Mouse (Mus musculus) CD4-positive, CD25-positive, alpha-beta regulatory T cell, adult 4 months (primary cell): ENCODE measurements around the gene Tnik. TPM values are rescaled to one million over a fixed set of nuclear protein-coding genes. Genes with fewer than 3 reads are reported as not detected.

Experiments
- ATAC-seq: one replicate; pipeline ENCODE4 v1.8.0; 2017
- polyA plus RNA-seq, 2 experiments: library from polyadenylated mRNA; unstranded; fragments of 100-300 nt; shearing (Covaris generic); gene quantifications; one replicate each; pipeline ENCODE4 v1.2.1; 2017

Tnik gene
- polyA plus RNA-seq, 2 experiments from 2014 or later: 63.1 to 70.1 TPM

DNA sequence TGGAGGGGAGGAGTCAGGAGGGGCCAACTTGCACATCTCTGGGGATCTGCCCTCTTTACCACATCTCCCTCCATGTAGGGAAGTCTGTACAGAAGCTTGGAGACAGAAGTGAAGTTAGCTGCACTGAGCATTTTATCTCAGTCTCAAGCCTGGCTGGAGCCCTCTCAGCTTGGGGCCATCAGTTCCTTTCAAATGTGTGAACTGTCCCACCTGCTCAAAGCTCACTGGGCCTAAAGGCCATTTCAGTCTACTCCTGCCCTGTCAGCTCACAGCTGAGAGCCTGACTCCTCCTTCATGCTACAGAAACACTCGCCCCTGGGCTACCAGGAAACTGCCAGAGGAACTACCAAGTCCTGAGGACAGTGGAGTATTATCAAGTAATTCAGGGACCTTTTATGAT lies 288.7 kb downstream of the Tnik start:
- ATAC-seq: no peak

DNA sequence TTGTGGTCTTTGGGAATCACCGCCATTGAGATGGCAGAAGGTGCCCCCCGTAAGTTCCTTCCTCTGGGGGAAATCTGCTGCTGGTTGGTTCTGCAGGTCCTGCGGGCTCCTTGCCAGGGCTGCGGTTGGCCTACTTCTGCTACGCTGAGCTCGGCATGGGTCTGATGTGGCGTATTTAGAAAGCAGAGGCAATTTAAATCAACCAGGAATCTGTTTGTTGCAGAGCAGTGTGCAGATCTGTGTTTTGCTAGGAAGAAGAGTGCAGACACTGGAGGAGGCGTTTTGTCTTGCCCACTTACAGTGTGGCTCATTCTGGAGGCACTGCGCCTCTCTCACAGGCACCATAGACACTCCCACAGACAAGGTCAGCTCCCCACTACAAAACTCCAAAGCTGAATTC lies 291.9 kb downstream of the Tnik start:
- no peak for ATAC-seq

DNA sequence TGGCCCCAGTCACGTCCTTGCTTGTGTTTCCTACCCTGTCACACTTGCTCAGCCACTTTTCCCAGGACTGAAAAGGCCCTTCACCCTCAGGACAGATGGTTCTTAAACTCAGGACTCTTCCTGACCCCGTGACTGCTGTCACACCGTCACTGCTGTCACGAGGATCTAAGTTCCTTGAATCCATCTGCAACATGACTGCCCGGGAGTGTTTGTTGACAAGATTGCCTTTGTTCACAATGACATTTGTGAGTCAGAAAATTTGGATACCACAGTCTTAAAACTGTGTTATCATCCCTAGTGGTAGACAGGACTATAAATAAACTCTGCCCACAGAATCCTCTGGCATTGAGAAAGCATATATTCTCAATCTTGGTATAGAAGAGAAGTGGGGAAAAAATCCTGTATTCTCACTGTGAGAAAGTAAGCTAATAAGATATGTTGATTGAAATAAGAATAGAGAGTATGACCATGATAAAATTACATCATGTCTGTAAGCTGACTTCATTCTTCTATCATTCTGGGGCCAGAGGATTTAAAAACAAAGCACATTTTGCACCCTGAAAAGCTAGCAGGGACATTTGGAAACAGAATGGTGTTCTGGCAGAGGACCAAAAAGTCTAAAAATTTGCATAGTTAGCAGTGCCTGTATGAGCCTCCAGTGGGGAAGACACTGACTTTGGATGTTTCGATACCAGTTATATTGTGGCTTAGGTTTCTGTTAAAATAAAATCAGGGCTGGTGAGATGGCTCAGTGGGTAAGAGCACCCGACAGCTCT lies 293.0 kb downstream of the Tnik start:
- no peak for ATAC-seq

DNA sequence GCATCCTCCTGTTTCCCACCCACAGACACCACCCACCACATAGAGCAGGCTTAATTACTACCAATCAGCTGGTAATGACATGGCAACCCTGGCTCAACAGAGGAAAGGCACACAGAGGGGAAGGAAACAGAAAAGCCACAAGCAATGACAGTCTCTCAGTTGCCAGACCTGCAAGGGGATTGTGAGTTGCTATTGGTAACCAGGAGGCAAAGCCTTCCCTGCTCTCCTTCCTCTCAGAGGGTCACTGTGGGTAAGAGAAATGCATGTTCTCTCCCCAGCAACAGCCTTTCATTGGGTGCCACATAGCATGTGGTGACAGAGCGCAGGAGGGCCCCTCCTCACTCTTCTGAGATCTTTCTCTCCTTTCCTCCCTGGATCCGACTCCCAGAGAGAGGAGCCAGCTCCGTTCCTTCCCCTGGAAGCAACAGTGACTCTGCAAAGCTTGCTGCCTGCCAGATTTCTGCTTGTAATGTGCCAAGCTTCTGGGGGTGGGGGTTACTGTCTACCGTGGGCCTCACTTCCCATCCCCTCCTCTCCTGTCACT lies 295.4 kb downstream of the Tnik start:
- ATAC-seq: no peak

DNA sequence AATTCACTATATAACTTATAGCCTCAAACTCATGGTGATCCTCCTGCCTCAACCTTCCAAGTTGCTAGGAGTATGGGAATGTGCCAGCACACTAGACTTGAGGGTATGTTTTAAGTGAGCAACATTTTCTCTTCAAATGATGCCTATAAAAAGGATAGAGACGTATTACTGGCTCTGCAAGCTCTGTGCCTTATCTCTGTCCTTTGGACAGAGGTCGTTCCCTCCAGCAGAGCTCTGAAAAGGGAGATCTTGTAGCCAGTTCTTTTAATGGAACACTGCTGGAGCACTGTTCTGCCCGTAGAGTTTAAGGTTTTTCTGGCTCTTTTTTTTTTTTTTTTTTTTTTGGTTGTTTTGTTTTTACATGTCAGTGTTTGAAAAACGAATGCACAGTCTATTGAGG lies 298.4 kb downstream of the Tnik start:
- no peak for ATAC-seq

DNA sequence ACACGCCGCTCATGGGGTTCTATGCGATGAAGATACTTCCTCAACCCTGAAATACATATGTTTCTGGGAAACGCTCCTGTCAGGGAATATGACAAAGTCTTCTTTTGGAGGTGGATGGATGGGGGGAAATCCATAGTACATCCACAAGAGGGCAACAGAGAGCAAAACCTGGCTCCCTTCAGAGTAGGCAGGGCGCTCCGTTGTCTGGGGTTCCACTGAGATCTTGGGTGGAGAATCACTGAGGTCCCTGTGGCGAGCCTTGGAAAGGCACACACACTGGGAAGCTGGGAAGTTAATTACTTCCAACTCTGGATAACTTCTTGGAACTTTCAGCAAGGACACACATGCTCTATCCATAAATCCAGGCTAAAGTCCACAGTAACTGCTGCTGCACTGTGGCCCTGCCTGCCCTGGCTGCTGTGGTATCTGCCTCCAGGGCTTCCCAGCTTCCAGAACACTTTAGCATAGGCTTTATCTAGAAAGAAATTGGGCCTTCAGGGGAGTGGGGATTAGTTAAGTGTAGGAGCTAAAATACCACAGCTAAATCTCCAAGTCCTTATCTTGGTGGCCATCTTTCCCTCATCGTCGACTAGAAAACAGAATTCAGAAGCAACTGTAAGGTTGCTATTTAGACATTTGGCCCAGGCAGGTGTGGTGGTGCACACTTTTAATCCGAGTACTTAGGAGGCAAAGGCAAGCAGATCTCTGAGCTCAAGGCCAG lies 299.8 kb downstream of the Tnik start:
- ATAC-seq: peak; percentile 57

DNA sequence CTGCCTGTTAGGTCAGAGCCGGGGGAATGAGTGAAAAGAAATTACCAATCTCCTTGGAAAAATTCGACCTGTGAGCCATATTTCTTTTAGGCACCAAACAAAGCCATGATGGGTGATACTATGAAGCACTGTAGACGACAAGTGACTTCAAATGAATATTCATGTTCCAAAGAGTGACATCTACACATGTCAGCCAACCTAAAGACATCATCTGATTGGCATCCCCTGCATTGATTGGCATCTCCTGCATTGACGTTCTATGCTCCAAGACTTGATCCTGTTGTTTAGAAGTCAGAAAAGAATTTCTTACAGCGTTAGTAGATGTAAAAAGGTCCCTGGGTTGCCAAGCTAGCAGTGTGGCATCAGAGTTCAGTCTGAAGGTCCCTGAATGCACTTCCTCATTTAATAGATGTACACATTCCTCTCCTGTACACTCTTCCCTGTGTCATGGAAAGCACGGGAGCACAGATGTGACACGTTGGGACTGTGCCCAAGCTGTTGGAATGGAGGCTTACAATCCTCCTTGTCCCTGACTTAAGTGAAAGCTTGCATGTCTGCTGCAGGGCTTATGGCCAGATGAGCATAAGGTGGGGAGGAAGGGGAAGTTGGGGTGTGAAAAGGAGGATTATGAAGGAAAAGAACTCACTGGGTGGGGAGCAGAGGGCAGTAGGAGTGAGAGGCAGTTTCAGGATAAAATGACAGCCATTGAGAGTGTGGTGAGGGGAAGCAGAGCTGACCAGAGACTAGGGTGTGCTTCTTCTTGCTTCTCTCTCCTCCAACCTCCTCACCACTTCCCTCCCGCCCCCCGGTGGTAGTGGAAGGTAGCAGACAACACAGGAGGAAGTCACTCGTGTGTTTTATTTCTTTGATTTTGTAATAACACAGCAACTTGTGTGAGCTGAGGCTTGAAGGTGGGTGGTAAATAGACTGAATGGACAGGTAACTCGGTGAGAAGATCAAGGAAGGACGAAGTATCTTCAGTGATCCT lies 301.6 kb downstream of the Tnik start:
- no peak for ATAC-seq

DNA sequence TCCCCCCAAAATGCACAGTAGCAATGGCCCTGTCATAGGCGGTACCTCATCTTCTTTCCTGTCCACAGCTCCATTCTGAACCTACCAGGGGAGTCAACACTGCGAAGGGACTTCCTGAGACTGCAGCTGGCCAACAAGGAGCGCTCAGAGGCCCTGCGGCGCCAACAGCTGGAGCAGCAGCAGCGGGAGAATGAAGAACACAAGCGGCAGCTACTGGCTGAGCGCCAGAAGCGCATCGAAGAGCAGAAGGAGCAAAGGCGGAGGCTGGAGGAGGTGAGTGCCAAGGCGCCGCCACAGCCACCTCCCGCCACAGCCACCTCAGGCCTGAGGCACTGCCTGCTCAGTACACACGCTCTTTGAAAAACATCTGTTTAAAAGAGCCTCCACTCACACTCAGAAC lies 314.3 kb downstream of the Tnik start:
- ATAC-seq: no peak

DNA sequence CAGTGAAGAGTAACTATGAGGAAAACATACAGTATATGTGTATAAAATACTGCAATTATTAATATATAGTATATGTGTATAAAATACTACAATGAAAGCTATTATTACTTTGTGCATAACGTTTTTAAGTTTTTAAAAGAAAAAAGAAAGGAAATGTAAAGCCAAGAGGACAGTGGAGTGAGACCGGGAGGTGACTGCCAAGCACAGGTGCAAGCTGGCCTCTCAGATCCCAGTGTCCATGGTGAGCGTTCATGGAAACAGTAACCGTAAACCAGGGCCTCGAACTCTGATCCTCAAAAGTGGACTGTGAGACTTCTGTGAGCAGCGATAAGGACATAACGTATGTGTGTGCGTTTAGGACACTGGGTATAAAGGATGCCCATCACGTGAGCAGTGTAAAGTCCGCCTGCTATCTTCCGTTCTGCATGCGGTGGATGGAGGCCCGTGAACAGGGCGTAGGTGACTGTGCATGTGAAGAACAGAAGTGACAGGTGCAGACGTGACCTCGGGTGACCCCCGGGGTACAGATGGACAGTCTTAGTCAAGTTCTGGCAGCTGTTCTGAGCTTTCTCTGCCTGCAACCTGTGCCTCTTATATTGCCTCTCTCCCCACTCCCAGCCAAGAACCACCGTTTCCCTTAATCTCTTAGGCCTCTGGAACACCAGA lies 316.1 kb downstream of the Tnik start:
- no peak for ATAC-seq

DNA sequence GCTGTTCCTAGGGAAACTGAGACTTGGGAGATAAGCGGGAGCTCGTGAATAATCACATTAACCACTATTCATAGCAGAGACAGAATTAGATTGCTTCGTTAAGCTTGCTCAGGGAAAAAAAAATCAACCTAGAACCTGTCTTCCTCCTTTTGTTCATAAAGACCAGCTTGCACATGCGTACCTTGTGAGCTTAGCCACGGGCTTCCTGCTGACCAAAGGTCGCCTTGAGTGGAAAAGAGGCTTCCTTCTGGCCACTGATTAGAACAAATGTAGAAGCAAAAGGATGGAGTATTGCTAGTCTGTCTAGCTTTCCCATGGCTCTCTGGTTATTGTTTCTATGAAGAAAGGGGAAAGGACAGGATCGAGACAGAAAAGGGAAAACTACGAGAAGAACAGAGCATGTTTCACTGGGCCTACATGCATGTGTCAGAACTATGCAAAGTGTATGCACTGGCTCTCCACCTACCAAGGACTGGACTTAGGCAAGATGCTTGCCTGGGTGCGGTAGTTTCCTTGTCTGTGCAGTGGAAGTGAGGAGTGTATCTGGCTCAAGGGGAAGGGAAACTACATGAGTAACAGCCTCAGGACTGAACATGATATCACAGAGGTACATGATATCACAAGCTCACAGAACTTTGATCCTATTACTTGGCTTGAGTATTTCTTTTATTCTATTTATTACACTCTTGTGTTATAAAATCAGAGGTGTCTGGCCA lies 322.9 kb downstream of the Tnik start:
- ATAC-seq: no peak

DNA sequence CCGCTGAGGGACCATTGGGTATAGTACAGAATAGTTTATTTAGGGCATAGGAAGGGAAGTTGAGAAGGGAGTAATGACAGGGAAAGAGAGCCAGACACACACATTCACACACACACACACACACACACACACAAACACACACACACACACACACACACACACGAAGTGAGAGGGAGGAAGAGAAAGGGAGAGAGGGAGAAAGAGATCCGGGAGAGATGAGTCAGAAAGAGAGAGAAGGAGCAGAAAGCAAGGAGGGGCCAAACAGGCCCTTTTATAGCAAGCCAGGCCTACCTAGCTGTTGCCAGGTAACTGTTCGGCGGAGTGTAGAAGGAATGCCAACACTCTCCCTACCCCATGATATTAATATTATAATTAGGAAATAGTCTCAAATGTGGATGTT lies 324.8 kb downstream of the Tnik start:
- no peak for ATAC-seq

DNA sequence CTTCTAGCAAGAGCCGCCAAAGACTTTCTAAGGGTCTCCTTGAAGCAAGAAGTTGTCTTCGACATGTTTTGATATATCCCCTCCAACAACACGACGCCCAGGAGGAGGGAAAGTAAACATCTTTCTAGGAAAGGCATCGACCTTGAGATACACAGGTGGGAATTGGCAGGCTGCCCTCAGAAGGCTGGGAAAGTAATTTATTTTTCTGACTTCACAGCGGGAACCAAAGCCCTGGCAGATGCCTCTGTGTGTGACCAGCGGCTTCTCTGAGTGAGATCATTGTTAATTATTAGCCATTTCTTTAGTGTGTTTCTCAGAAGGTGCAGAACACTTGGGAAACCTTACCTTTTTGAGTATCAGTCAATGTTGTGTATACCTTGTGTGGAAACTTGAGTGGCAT lies 328.3 kb downstream of the Tnik start:
- ATAC-seq: no peak

DNA sequence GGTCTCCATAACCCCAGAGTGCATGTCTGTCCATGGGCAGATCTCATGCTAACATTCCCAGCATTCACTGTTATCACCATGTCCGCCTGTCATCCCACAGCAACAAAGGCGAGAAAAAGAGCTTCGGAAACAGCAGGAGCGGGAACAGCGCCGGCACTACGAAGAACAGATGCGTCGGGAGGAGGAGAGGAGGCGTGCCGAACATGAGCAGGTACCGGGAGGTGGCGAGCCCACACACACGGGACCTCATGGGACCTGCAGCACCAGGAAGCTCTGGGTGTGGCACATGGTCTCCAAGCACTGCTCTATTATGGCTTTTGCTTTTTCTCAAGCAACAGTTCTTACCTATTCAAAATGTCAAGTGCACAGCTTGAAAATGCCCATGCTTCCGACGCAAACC lies 330.9 kb downstream of the Tnik start:
- no peak for ATAC-seq

DNA sequence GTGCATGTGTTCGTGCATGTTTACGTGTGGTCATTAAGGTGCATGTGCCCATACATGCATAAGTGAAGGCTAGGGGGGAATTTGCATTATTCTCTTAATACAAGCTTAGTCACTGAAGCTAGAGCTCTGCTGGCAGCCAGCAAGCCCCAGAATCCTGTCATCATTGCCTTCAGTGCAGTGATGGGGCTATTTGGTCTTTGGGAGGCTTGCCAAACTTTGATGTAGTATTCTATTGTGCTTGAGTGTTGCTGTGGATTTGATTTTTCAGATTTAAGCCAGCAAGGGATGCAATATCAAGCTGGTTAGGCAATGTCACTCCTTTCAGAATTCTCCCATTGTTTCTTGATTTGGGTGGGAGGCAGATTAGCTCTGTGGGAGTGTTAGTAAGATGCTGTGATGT lies 336.5 kb downstream of the Tnik start:
- no peak for ATAC-seq

DNA sequence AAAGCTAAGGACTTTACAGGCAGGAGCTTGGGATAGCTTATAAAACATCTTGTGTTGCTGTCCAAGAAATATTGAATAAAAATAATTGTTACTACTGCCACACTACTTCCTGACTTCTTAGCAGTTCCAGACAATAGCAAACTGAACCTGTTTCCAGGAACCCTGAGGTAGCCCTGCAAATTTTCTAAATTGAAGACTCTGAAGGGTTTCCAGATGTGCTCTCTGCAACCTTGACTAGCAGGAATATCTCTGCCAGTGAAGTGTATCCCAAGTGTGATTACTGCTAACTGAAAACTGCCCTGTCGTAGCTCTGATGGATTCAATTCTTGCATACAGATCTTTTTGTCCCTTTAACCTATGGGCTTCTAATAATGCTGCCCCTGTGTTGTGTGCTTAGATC lies 343.7 kb downstream of the Tnik start:
- ATAC-seq: no peak

DNA sequence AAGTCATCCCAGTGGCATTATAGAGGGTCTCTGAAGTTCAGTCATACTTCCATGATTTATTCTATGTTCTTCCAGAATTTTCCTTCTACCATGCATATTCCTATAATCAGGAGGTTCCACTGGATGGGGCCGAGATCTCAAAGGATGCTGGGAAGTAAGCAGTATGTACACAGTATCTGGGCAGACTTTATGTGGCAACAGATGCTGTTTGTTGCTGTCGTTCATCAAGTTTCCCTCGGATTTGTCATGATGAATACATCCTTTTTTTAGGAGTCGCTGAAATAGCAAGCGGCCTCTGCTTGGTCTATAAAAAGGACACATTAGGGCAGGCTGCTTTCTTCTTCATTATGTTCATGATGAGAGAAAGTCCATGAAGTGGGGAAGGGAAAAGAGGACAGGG lies 349.3 kb downstream of the Tnik start:
- no peak for ATAC-seq

DNA sequence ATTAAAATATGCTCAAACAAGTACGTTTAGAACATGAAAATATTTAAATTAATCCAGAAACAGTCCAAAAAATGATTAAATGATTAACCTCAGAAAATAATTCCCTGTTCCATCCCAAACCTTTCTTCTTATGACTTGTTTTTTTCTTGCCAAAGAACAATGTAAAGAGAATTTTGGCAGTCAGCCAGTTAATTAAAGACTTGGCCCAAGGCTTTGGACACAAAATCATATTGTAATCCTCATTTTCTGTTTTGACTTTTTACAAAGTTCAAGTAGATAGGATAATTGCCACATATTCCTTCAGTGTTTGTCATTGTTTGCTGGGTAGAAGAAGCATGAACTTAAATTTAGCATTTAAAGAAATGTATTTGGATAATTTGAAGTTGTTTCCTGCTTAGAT lies 353.4 kb downstream of the Tnik start:
- ATAC-seq: no peak

DNA sequence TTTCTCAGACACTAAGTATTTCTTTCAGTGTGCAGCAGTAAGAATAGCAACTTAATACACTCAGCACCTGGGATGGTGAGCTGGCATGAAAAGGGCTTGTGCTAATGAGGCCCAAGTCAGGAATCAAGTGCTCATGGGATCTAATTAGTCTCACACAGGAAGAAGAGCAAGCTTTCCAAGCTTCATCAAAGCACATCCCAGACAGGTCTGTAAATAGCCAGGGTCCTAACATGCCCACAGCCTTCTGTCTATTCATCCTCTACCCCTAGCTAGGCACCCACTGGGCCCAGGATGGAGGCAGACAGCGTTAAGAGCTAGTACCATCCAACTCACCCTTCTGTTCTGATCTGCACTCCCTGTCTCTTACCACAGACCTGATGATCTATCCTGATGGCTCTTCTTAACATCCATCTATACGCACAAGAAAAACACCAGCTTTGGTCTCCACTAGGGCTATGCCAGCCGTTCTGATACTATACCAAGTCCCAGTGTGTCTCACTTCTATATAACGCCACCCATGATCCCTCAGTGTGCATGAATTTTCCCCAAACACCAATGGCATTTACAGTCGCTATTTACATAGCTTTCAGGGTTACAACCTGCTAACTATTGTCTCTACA lies 354.1 kb downstream of the Tnik start:
- ATAC-seq: no peak

DNA sequence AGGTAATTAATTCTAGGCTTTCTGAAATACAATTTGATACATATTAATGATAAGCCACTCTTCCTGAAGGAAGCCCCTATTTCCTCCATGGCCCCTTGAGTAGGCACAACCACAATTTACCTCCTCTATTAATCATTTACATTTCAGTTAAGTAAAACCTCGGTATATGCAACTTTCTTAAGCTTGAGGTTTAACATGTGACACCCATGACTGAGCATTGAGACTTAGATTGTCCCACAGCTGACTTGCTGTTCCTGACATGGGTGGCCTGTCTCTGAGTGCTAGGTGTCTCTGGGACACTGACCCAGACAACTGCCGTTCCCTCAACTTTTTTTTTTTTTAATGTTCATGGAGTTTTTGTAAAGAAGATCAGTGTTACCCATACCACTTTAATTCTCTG lies 358.8 kb downstream of the Tnik start:
- ATAC-seq: no peak

DNA sequence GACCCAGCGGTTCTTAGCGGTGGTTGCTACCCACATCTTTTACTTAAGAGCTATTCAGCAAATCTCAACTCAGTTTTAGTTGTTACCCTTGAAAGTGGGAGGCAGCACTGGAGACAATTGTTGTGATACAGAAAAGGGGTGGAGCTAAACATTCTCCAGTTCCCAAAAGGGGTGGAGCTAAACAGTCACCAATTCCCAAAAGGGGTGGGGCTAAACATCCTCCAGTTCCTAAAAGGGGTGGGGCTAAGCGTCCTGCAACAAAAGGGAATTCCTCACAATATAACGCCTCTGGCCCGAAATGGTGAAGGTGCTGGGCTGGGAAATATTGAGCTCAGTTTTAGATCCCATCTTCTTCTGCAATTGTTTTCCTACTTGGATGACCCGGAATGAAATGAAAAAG lies 363.8 kb downstream of the Tnik start:
- no peak for ATAC-seq

DNA sequence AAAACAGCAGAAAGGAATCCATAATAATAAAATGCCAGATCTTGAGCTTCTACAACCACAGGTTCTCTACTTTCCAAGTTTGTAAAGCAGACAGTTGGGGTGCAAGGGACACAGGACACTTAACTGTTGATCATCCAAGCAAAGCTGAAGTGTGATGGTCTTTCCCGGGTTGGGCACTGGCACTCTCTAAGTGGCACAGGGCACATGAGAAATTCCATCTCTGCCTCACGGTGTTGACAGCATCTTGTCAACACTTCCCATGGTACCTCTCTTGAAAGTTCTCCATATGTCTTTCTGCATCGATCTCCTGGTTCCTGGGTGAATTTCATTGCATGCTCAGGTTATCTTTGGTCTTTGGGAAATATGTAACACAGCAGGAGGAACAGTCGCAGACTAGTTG lies 373.8 kb downstream of the Tnik start:
- ATAC-seq: no peak
